In the genomic region with DNA sequence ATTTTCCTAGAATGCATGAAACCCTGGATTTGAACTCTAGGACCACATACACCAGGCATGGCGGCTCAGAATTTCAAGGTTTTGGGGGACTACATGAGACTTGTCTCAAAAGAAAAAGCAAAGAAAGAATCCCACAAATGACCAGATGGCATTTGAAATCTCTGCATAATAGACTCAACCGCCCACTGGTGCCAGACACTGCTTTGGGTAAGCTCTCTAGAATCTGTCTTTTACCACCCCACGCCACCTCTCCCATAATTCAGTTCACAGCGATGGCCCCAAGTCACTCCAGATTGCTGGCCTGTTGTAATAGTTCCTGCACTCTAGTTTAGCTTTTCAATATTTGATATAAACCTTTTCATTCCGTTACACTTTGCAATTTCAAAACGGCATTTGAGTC, we compare ENCODE assay signal across 23 mouse cellular contexts.
DNase-seq lines count a peak whose midpoint lies in the region; ATAC-seq and TF ChIP-seq lines count a peak whose summit lies in the region.
"Had no signal": no experiment of that assay in that cellular context is flagged by ENCODE, and none has a peak within 500 bp of the region (broad histone marks: within the 10 kb centered on the region; RNA-seq: fewer than 3 reads in every experiment).

No protein-coding gene starts in this region.

- no peak overlapping the region for H3K4me2 ChIP-seq in lung, postnatal 0 days (replicated peaks; ENCODE audit: low read depth, low read length)
- H3K4me2 ChIP-seq: forebrain, embryonic 13.5 days; heart, embryonic 11.5 days; heart, embryonic 15.5 days; hindbrain, embryonic 13.5 days had no signal

- no peaks in the 10 kb centered on the region for H3K27me3 ChIP-seq in lung, postnatal 0 days (replicated peaks; ENCODE audit: insufficient read depth, low read length)
- H3K27me3 ChIP-seq: forebrain, embryonic 13.5 days; heart, embryonic 15.5 days; hindbrain, embryonic 13.5 days had no signal

- no peak for TF ChIP-seq EP300 in lung, postnatal 0 days (IDR thresholded peaks at IDR 0.05)

- no peak overlapping the region for H3K4me3 ChIP-seq in lung, postnatal 0 days (ENCODE audit: low read depth, low read length)
- H3K4me3 ChIP-seq: embryonic facial prominence, embryonic 10.5 days; forebrain, embryonic 13.5 days; heart, adult 2 months; heart, embryonic 15.5 days; hindbrain, embryonic 13.5 days had no signal

- no peaks in the 10 kb centered on the region for H3K4me1 ChIP-seq in lung, postnatal 0 days (ENCODE audit: insufficient read depth, low read depth, low read length)
- H3K4me1 ChIP-seq: embryonic facial prominence, embryonic 10.5 days; forebrain, embryonic 13.5 days; heart, embryonic 15.5 days; hindbrain, embryonic 13.5 days had no signal

- H3K36me3 ChIP-seq in lung, postnatal 0 days (ENCODE audit: insufficient read depth, low read length), result no peaks in the 10 kb centered on the region
- H3K36me3 ChIP-seq: embryonic facial prominence, embryonic 10.5 days; G1E; heart, embryonic 15.5 days; hindbrain, embryonic 13.5 days had no signal

- 96% methylated on average over 6 of the region's 6 CpGs for WGBS in lung, postnatal 0 days

- TF ChIP-seq CTCF in lung, postnatal 0 days (IDR thresholded peaks at IDR 0.05), result no peak

- no peaks in the 10 kb centered on the region for H3K9me3 ChIP-seq in lung, postnatal 0 days (ENCODE audit: low read length)
- H3K9me3 ChIP-seq: embryonic facial prominence, embryonic 10.5 days; forebrain, embryonic 13.5 days; G1E; heart, embryonic 15.5 days; hindbrain, embryonic 13.5 days had no signal

- peak; percentile 55; the same call in 1 of the 2 replicates for ATAC-seq in frontal cortex, adult (ENCODE audit: low TSS enrichment)
- no peak for ATAC-seq in lung, postnatal 0 days
- ATAC-seq: CD4-positive, CD25-positive, alpha-beta regulatory T cell, adult 4 months; forebrain, embryonic 13.5 days; forebrain, postnatal 0 days had no signal

- no peak for DNase-seq in frontal cortex, postnatal 14 days (ENCODE audit: low spot score in 2 of 2)
- DNase-seq in layer of hippocampus, adult 8-10 months (ENCODE audit: low spot score in 2 of 2), result peak; percentile 2 to 3
- no peak for DNase-seq in layer of hippocampus, postnatal 10 days (ENCODE audit: low spot score in 2 of 2)
- DNase-seq in brain, adult 2 months (ENCODE audit: low read depth, low spot score), result peak; percentile 54
- DNase-seq in right cerebral cortex, postnatal 4 days, result peak; percentile 1
- no peak for DNase-seq in lung, postnatal 0 days (ENCODE audit: low spot score)
- DNase-seq: adrenal gland, postnatal 14 days; B cell, adult 2 months; cerebellum, adult 18-20 months; cerebellum, adult 9-11 months; cerebellum, postnatal 36 days; forebrain, postnatal 0 days; gastrocnemius, postnatal 14 days; heart, adult 2 months; heart, postnatal 14 days had no signal

- H3K9ac ChIP-seq in lung, postnatal 0 days (replicated peaks; ENCODE audit: low read depth), result no peak overlapping the region
- H3K9ac ChIP-seq: forebrain, embryonic 13.5 days; forebrain, postnatal 0 days; heart, embryonic 15.5 days; hindbrain, embryonic 13.5 days had no signal

- H3K27ac ChIP-seq in lung, postnatal 0 days (ENCODE audit: low read length), result no peak overlapping the region
- H3K27ac ChIP-seq: embryonic facial prominence, embryonic 10.5 days; forebrain, embryonic 13.5 days; heart, adult 2 months; heart, embryonic 15.5 days; hindbrain, embryonic 13.5 days had no signal

Comparison
In these comparisons a context has a peak if more than half of its experiments do, and no peak if none do; other contexts are left out.
1. DNase-seq: peak in layer of hippocampus, adult 8-10 months (2 of 2), brain, adult 2 months (single experiment) and right cerebral cortex, postnatal 4 days (single experiment); none in frontal cortex, postnatal 14 days (0 of 2), layer of hippocampus, postnatal 10 days (0 of 2) and lung, postnatal 0 days (single experiment).